9 mouse cellular contexts compared by ENCODE assay signal in genomic region chr7:142736943-142737490, GRCm38 (mm10). TPM values are rescaled to one million over a fixed set of nuclear protein-coding genes. Genes with fewer than 3 reads are reported as not detected.
DNase-seq lines count a peak whose midpoint lies in the region; ATAC-seq and TF ChIP-seq lines count a peak whose summit lies in the region.
"Had no signal": no experiment of that assay in that cellular context is flagged by ENCODE, and none has a peak within 500 bp of the region (broad histone marks: within the 10 kb centered on the region; RNA-seq: fewer than 3 reads in every experiment).

No protein-coding gene starts in this region.

- H3K4me3 ChIP-seq in heart, adult 2 months, result no peak overlapping the region
- no peak overlapping the region for H3K4me3 ChIP-seq in heart, embryonic 11.5 days (ENCODE audit: low read depth, low read length)
- H3K4me3 ChIP-seq: limb, embryonic 15.5 days had no signal

- TF ChIP-seq CTCF in heart, adult 2 months (IDR thresholded peaks at IDR 0.05), result peak; percentile 96

- no peak overlapping the region for H3K4me2 ChIP-seq in heart, embryonic 11.5 days
- H3K4me2 ChIP-seq: limb, embryonic 15.5 days had no signal

- no peaks in the 10 kb centered on the region for H3K9me3 ChIP-seq in heart, embryonic 11.5 days (replicated peaks; ENCODE audit: control insufficient read depth, low read length)
- H3K9me3 ChIP-seq: limb, embryonic 15.5 days had no signal

- no peaks in the 10 kb centered on the region for H3K27me3 ChIP-seq in heart, adult 2 months (ENCODE audit: control insufficient read depth, insufficient read depth, low read length)
- no peaks in the 10 kb centered on the region for H3K27me3 ChIP-seq in heart, embryonic 11.5 days (ENCODE audit: control insufficient read depth, insufficient read depth, low read length)
- H3K27me3 ChIP-seq: limb, embryonic 15.5 days had no signal

- TF ChIP-seq EP300 in heart, adult 2 months (IDR thresholded peaks at IDR 0.05; ENCODE audit: insufficient read depth, low read depth, low read length), result no peak

- no peaks in the 10 kb centered on the region for H3K4me1 ChIP-seq in heart, adult 2 months (ENCODE audit: control insufficient read depth, insufficient read depth, low read length)
- H3K4me1 ChIP-seq in heart, embryonic 11.5 days (ENCODE audit: control insufficient read depth, insufficient read depth, low read length), result no peaks in the 10 kb centered on the region
- H3K4me1 ChIP-seq: limb, embryonic 15.5 days had no signal

- H3K36me3 ChIP-seq in heart, adult 2 months (ENCODE audit: control insufficient read depth, insufficient read depth, low read length), result no peaks in the 10 kb centered on the region
- no peaks in the 10 kb centered on the region for H3K36me3 ChIP-seq in heart, embryonic 11.5 days (ENCODE audit: control insufficient read depth, insufficient read depth, low read length)
- H3K36me3 ChIP-seq: limb, embryonic 15.5 days had no signal

- intact Hi-C loops in heart, adult 2 months (cut with DNase I), result loop anchor here (5.0 kb wide), 1 partner anchor 115 kb away; no protein-coding TSS in a partner anchor

- H3K9ac ChIP-seq in heart, adult 2 months (ENCODE audit: low read depth, low read length), result no peak overlapping the region
- no peak overlapping the region for H3K9ac ChIP-seq in heart, embryonic 11.5 days (ENCODE audit: low read depth, low read length)
- H3K9ac ChIP-seq: limb, embryonic 15.5 days had no signal

- no peak for TF ChIP-seq POLR2A in heart, adult 2 months (IDR thresholded peaks at IDR 0.05; ENCODE audit: insufficient read depth, low read depth, low read length)

- DNase-seq in heart, adult 2 months, result peak in 1 of 2 experiments; percentile 5
- DNase-seq in 3T3-L1 (ENCODE audit: low read depth, low spot score), result peak; percentile 65
- peak; percentile 65 for DNase-seq in MN1 (ENCODE audit: low spot score)
- DNase-seq in kidney, postnatal 14 days, result peak; percentile 37
- no peak for DNase-seq in gastrocnemius, postnatal 4 days (ENCODE audit: low spot score in 2 of 2)

- H3K27ac ChIP-seq in heart, adult 2 months, result no peak overlapping the region
- H3K27ac ChIP-seq in heart, embryonic 11.5 days (ENCODE audit: low read depth, low read length), result no peak overlapping the region
- H3K27ac ChIP-seq: limb, embryonic 15.5 days had no signal

- no peak for ATAC-seq in heart, embryonic 11.5 days (replicated peaks; ENCODE audit: insufficient number of reproducible peaks, low FRiP score, low TSS enrichment)
- peak; percentile 87 for ATAC-seq in common myeloid progenitor, adult 5-6 weeks (replicated peaks; ENCODE audit: low read depth, poor library complexity, severe bottlenecking)
- ATAC-seq in monocyte, adult 5-6 weeks (replicated peaks; ENCODE audit: insufficient number of reproducible peaks, low FRiP score, low TSS enrichment, poor library complexity, severe bottlenecking), result peak; percentile 63; the same call in 1 of the 2 replicates

- 53% methylated on average over 1 of the region's 1 CpGs for WGBS in heart, adult 2 months
- WGBS in heart, embryonic 11.5 days (ENCODE audit: insufficient replicate concordance), result 56% methylated on average over 1 of the region's 1 CpGs

- no peaks in the 10 kb centered on the region for H3K79me2 ChIP-seq in heart, adult 2 months (replicated peaks; ENCODE audit: control insufficient read depth, insufficient read depth, low read length)

RNA-seq across cellular contexts. Expression of gene Ins2, which starts 6.2 kb away (rescaled TPM):
- total RNA-seq in heart, adult 2 months (2021), result not detected
- polyA plus RNA-seq in heart, adult 2 months (2012; rRNA removed), result not detected in 2 replicates
- not detected in 2 replicates for polyA plus RNA-seq in heart, embryonic 11.5 days (2014; fragmentation: Nextera tagmentation; extraction: Ambion mirVana)
- total RNA-seq in common myeloid progenitor, adult 5-6 weeks (2017), result not detected in 2 replicates
- total RNA-seq in monocyte, adult 5-6 weeks (2017), result not detected in 3 replicates
- total RNA-seq in gastrocnemius, postnatal 4 days (2021), result not detected
- polyA plus RNA-seq: limb, embryonic 15.5 days had no signal

Comparison
In these comparisons a context has a peak if more than half of its experiments do, and no peak if none do; other contexts are left out.
1. DNase-seq: peak in 3T3-L1 (single experiment), MN1 (single experiment) and kidney, postnatal 14 days (single experiment); none in gastrocnemius, postnatal 4 days (0 of 2).